Mouse (Mus musculus) spleen, adult 2 months (tissue): ENCODE data around the gene Prim2. TPM values are rescaled to one million over a fixed set of nuclear protein-coding genes. Genes with fewer than 3 reads are reported as not detected.

Experiments used
- DNase-seq, 2 experiments: peaks; one replicate each; pipeline versions ENCODE4 v3.0.0 to v3.0.0-alpha.2; 2012 to 2021; ENCODE audit warnings: low spot score in 2 of 2, low read depth in 1 of 2
- H3K27ac ChIP-seq: fragments of 200-500 bp; 2 replicates; pipeline ENCODE4 v1.5.1; 2012; ENCODE audit warnings: low read length, inconsistent platforms; ENCODE audit not compliant: insufficient read depth
- H3K27me3 ChIP-seq: fragments of 200-500 bp; 2 replicates; pipeline ENCODE4 v1.6.1; 2012; ENCODE audit warnings: mild to moderate bottlenecking, moderate library complexity, low read length, inconsistent platforms; ENCODE audit not compliant: control insufficient read depth, insufficient read depth
- H3K36me3 ChIP-seq: fragments of 200-500 bp; 2 replicates; pipeline ENCODE4 v1.6.1; 2012; ENCODE audit warnings: mild to moderate bottlenecking, low read length, inconsistent platforms; ENCODE audit not compliant: control insufficient read depth, insufficient read depth
- H3K4me1 ChIP-seq: fragments of 200-500 bp; 2 replicates; pipeline ENCODE4 v1.6.1; 2011; ENCODE audit warnings: inconsistent platforms; ENCODE audit not compliant: control insufficient read depth, insufficient read depth, insufficient read length
- H3K4me3 ChIP-seq: fragments of 200-500 bp; 2 replicates; pipeline ENCODE4 v1.5.1; 2011; ENCODE audit warnings: mild to moderate bottlenecking, inconsistent platforms; ENCODE audit not compliant: insufficient read depth, insufficient read length; ENCODE audit errors: extremely low read depth
- CTCF ChIP-seq: fragments of 200-500 bp; IDR thresholded peaks from 2 replicates; pipeline ENCODE4 v1.5.1; 2011; ENCODE audit warnings: mild to moderate bottlenecking, inconsistent platforms; ENCODE audit not compliant: insufficient read depth, insufficient read length, insufficient replicate concordance; ENCODE audit errors: extremely low read depth
- POLR2A ChIP-seq: fragments of 200-500 bp; IDR thresholded peaks from 2 replicates; pipeline ENCODE4 v1.6.1; 2011; ENCODE audit warnings: low read depth, low read length, inconsistent platforms
- WGBS: fragments of 180-500 bp; shearing (Covaris S2); methylation state at CpG from one replicate; pipeline ENCODE4 v1.1.7; 2018; 5-methylcytosine and 5-hydroxymethylcytosine counted together
- polyA plus RNA-seq: library from polyadenylated mRNA; depleted of rRNA; stranded (reverse); fragments of >200 nt; gene quantifications from 2 replicates; pipeline ENCODE4 v1.2.3, GENCODE M21; 2012; rRNA removed

Gene Prim2
- 2.9 and 4.4 TPM in 2 replicates for polyA plus RNA-seq

DNA sequence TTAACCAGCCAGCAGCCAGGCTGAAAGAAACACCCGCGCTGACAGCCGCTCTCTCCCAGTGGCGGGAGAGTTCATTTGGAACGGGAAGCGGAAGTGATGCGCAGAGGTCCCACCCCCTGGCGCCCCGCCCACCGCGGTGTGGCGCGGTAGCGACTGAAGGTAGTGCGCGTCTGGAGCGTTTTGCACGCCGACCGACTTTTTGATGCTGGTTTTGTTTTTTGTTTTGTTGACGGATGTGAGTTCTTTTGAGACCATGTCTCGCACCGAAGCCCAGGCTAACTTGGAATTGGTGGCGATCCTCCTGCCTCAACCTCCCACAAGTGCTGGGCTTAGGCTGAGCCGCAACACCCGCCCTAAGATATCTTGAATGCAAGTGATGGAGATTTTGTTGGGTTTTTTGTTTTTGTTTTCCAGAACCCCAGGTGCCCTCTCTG, at the start of gene Prim2:
Gene Prim2 (minus strand): TSS at position 88 of the 434 bp plus-strand sequence.
- peaks cover 2% of the 10 kb centered on the region; the same call in 1 of the 2 replicates for H3K4me1 ChIP-seq
- no peak for TF ChIP-seq CTCF
- peak; percentile 79; the same call in 1 of the 2 replicates for TF ChIP-seq POLR2A
- H3K4me3 ChIP-seq, result peak within 1 kb of the TSS; percentile 63
- no peaks in the 10 kb centered on the region for H3K27me3 ChIP-seq
- 1% methylated on average over 26 of the region's 26 CpGs for WGBS
- DNase-seq, result peak; percentile 63 to 83
- H3K27ac ChIP-seq, result peak within 1 kb of the TSS; percentile 15; the same call in 1 of the 2 replicates
- no peaks in the 10 kb centered on the region for H3K36me3 ChIP-seq

DNA sequence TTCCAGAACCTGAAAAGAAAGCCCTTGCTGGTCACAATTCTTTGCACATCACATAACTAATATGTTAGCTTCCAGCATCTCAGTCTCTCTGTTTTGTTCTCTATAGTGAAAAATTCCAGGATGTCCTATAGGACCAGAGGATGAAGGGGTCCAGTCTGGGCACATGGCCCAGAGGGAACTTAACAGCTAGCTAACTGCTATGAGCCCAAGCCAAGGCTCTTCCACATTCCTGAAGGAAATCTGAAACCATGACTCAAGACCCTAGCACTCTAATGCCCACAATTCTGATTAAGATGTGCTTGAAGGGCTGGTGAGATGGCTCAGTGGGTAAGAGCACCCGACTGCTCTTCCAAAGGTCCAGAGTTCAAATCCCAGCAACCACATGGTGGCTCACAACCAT, 48.0 kb upstream of the Prim2 start:
- Histone ChIP-seq H3K27ac (no peak overlapping the region), H3K27me3 (no peaks in the 10 kb centered on the region), H3K4me1 (peaks cover 5% of the 10 kb centered on the region; the same call in 1 of the 2 replicates), H3K4me3 (no peak overlapping the region), H3K36me3 (no peaks in the 10 kb centered on the region)
- TF ChIP-seq POLR2A, result no peak
- TF ChIP-seq CTCF, result no peak
- WGBS, result 88% methylated on average over 1 of the region's 1 CpGs
- no peak for DNase-seq

DNA sequence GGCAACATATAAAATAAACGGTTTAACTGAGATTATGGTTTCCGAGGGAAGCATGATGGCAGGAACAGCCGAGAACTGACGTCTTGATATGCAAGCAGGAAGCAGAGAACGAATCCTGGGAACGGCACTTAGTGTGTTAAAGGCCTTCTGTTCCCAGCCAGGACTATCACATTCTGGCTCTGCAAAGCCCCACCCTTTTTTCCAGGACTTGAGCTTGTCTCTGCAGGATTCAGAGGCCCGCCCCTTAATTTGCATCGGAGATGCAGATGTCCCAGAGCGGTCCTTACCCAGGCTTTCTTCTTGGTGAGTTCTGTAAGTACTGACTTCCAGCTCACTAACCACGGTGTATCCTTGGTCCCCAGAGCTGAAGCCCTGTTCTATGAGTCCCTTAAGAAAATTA, 45.2 kb upstream of the Prim2 start:
- 16% methylated on average over 10 of the region's 10 CpGs for WGBS
- Histone ChIP-seq H3K36me3 (no peaks in the 10 kb centered on the region), H3K27ac (no peak overlapping the region), H3K27me3 (no peaks in the 10 kb centered on the region), H3K4me1 (no peaks in the 10 kb centered on the region; the same call in 1 of the 2 replicates), H3K4me3 (no peak overlapping the region)
- DNase-seq, result no peak
- TF ChIP-seq POLR2A (no peak), CTCF (no peak)

DNA sequence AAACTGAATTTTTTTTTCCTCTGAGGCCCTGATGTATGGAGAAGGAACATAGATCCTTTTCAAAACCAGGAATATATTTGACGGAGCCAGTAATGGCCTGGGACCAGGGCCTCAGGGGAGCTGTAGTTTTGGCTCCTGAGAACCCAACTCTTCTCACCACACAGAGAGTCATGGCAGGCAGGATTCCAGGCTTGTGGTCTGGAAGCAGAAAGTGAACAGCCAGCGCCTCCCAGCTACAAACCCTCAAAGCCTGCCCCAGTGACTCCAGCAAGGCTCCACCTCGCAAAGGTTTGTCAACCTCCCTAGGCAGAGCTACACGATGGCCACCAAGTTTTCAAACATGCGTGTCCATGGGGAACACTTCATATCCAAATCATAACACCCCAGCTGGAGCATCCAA, 42.4 kb upstream of the Prim2 start:
- 90% methylated on average over 5 of the region's 5 CpGs for WGBS
- Histone ChIP-seq H3K4me1 (no peaks in the 10 kb centered on the region), H3K27ac (no peak overlapping the region), H3K4me3 (no peak overlapping the region), H3K27me3 (no peaks in the 10 kb centered on the region), H3K36me3 (no peaks in the 10 kb centered on the region)
- no peak for DNase-seq
- TF ChIP-seq CTCF, result no peak
- no peak for TF ChIP-seq POLR2A

DNA sequence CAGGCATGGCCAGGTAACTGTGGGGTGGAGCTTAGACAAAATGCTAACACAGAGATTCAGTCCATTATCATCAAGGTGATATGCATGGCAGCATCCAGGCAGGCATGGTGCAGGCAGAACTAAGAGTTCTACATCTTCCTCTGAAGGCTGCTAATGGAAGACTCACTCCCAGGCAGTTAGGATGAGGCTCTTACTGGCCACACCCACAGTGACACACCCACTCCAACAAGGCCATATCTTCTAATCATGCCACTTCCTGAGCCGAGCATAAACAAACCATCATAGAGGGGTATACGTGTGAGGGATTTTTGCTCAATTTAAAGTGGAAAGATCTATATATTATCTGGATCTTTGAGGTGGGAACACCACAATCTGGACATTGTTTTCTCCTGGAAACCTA, 40.0 kb upstream of the Prim2 start:
- Histone ChIP-seq H3K4me3 (no peak overlapping the region), H3K4me1 (no peaks in the 10 kb centered on the region), H3K27me3 (no peaks in the 10 kb centered on the region), H3K27ac (no peak overlapping the region), H3K36me3 (no peaks in the 10 kb centered on the region)
- TF ChIP-seq CTCF (no peak), POLR2A (no peak)
- 48% methylated on average over 2 of the region's 2 CpGs for WGBS
- no peak for DNase-seq

DNA sequence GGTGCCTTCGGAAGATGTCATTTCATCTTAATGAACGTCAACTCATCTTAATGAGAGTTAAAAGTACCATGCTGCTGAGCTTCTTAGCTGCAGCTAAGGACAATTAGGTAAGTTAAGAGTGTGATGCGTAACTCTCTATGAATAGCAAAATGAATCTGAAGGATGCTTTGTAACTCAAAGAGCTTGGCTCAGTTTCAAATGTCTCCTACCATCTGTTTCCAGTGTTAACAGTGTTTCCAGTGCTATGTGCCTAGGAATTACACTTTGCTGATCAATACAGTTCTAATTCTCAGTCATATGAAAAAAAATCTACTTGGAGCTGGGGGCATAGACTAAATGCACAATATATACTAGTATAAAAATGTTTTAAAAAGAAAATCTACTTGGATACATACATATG, 31.6 kb upstream of the Prim2 start:
- no peak for TF ChIP-seq CTCF
- H3K36me3 ChIP-seq, result no peaks in the 10 kb centered on the region
- no peak overlapping the region for H3K27ac ChIP-seq
- DNase-seq, result no peak
- no peaks in the 10 kb centered on the region for H3K27me3 ChIP-seq
- 92% methylated on average over 3 of the region's 3 CpGs for WGBS
- no peak overlapping the region for H3K4me3 ChIP-seq
- no peaks in the 10 kb centered on the region for H3K4me1 ChIP-seq

DNA sequence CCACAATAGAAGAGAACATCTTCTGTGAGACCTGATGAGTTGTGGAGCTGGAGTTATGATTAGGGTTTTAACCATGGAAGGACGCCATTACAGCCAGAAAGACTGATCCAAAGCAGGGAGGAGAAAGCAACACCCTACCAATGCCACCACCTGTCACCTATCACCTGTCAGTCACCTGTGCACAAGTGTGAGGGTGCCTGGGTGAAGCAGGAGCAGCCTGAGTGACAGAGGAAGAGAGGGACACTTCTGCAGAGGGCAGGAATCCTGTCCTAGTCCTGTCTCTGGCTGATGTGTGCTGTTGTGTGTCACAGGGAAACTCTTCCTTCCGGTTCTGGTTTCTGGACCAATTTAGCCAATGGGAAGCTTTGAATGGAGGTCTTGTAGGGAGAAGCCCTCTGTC, 26.4 kb upstream of the Prim2 start:
- 86% methylated on average over 2 of the region's 2 CpGs for WGBS
- no peak overlapping the region for H3K27ac ChIP-seq
- DNase-seq, result no peak
- no peak overlapping the region for H3K4me3 ChIP-seq
- TF ChIP-seq POLR2A, result no peak
- no peak for TF ChIP-seq CTCF
- H3K27me3 ChIP-seq, result no peaks in the 10 kb centered on the region
- H3K36me3 ChIP-seq, result no peaks in the 10 kb centered on the region
- H3K4me1 ChIP-seq, result no peaks in the 10 kb centered on the region
